Mouse (Mus musculus): ENCODE results near the gene Tyms. TPM values are rescaled to one million over a fixed set of nuclear protein-coding genes. Genes with fewer than 3 reads are reported as not detected.
"Not testable (repeated sequence)": the region's sequence is repeated elsewhere in the genome, so short reads cannot be mapped to it uniquely, and the experiment has no call there.

Gene Tyms
- polyA plus RNA-seq, 1 experiment from 2014 or later, result 303 TPM

DNA sequence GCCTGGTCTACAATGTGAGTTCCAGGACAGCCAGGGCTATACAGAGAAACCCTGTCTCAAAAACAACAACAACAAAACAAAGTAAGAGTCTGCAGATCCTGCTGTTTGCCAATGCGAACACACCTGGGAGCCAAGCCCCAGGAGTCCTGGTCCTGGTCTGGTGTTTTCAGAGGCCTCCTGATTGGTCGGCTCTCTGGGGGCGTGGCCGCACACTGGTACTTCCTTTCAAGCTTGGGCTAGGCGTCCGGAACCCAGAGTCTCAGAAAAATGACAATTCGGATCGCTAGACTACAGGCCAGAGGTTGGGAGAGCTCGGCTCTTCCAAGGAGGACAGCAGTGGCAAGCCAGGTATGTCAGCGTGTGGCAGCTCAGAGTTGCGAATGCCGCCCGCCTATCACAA lies 19.3 kb upstream of the Tyms start:
- 74% methylated on average over 13 of the region's 13 CpGs for WGBS
- Histone ChIP-seq H3K36me3 (ENCODE audit: control insufficient read depth, insufficient read depth, low read length) (no peaks in the 10 kb centered on the region), H3K9me3 (ENCODE audit: control insufficient read depth, low read length) (no peaks in the 10 kb centered on the region), H3K27me3 (ENCODE audit: control insufficient read depth, insufficient read depth, low read length) (no peaks in the 10 kb centered on the region), H3K4me1 (replicated peaks; ENCODE audit: control insufficient read depth, insufficient read depth, low read length) (no peaks in the 10 kb centered on the region), H3K4me2 (ENCODE audit: low read depth, low read length, severe bottlenecking) (no peak overlapping the region), H3K9ac (ENCODE audit: low read length) (no peak overlapping the region), H3K27ac (ENCODE audit: low read depth, low read length) (no peak overlapping the region), H3K4me3 (ENCODE audit: low read depth, low read length) (no peak overlapping the region)
- ATAC-seq (replicated peaks; ENCODE audit: low FRiP score) (no peak), DNase-seq (ENCODE audit: low spot score) (no peak)

DNA sequence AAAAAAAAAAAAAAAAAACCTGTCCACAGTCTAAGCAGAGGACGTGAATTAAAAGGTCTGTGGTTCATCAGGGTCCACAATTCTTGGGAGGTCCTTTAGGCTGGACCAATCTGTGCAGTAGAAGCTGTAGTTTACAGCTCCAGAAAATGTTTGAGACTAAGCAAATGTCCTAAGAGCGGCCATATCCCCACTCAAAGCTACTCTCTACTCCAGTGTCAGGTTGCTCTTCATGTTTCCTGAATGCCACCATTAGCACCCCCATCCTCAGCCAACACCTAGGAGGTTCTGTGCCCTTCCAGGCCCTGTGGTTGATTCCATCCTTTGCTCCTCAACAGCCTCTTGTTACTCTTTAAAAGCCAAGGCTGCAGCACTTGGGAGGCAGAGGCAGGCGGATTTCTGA lies 1.0 kb downstream of the Tyms start:
- Histone ChIP-seq H3K27ac (ENCODE audit: low read depth, low read length) (no peak overlapping the region), H3K9ac (ENCODE audit: low read length) (peak overlapping the region; percentile 86), H3K4me2 (ENCODE audit: low read depth, low read length, severe bottlenecking) (peak overlapping the region; percentile 52), H3K4me1 (replicated peaks; ENCODE audit: control insufficient read depth, insufficient read depth, low read length) (no peaks in the 10 kb centered on the region), H3K4me3 (ENCODE audit: low read depth, low read length) (peak overlapping the region; percentile 78), H3K9me3 (ENCODE audit: control insufficient read depth, low read length) (no peaks in the 10 kb centered on the region), H3K27me3 (ENCODE audit: control insufficient read depth, insufficient read depth, low read length) (no peaks in the 10 kb centered on the region), H3K36me3 (ENCODE audit: control insufficient read depth, insufficient read depth, low read length) (peaks cover 4% of the 10 kb centered on the region; the same call in 1 of the 2 replicates)
- WGBS, result 61% methylated on average over 3 of the region's 3 CpGs
- no peak for DNase-seq (ENCODE audit: low spot score)
- ATAC-seq (replicated peaks; ENCODE audit: low FRiP score), result no peak

DNA sequence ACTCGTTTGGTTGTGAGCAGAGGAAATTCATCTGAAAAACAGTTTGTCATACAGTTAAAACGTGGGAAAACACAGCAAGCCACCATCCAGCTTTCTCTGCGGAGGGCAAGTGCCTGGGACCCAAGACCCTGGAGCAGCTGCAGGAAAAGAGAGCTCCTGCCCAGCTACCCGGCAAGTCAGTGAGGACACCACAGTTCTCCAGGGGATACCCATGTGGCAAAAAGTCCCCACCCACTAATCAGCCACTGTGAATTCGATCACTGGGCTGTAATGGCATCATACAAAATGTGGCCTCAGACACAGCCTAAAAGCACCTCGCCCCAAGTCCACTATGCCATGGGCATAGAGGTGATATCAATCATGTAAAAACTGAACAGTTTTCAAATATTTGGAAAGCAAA lies 1.7 kb downstream of the Tyms start:
- peak overlapping the region; percentile 52 for H3K4me2 ChIP-seq (ENCODE audit: low read depth, low read length, severe bottlenecking)
- no peaks in the 10 kb centered on the region for H3K4me1 ChIP-seq (replicated peaks; ENCODE audit: control insufficient read depth, insufficient read depth, low read length)
- H3K27ac ChIP-seq (ENCODE audit: low read depth, low read length), result no peak overlapping the region
- peak overlapping the region; percentile 86 for H3K9ac ChIP-seq (ENCODE audit: low read length)
- peak overlapping the region; percentile 78 for H3K4me3 ChIP-seq (ENCODE audit: low read depth, low read length)
- no peaks in the 10 kb centered on the region for H3K27me3 ChIP-seq (ENCODE audit: control insufficient read depth, insufficient read depth, low read length)
- no peak for ATAC-seq (replicated peaks; ENCODE audit: low FRiP score)
- 83% methylated on average over 6 of the region's 6 CpGs for WGBS
- H3K9me3 ChIP-seq (ENCODE audit: control insufficient read depth, low read length), result no peaks in the 10 kb centered on the region
- DNase-seq (ENCODE audit: low spot score), result no peak
- peaks cover 4% of the 10 kb centered on the region; the same call in 1 of the 2 replicates for H3K36me3 ChIP-seq (ENCODE audit: control insufficient read depth, insufficient read depth, low read length)

DNA sequence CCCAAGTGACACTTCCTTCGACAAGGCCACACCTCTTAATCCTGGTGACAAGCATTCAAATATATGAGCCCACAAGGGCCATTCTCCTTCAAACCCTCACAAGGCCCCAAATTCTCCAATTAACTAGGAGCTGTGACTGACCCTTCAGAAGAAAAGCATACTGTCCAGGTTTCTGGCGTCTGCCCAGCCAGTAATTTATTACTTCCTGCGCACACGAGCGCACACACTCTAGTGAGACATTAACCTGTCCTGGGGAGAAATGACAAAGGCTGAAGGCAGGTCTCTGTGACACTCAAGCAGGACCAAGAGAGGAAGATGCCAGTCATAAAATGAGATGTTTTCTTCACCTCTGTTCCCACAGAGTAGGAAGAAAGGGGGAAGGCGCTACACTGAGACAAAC lies 5.7 kb downstream of the Tyms start:
- Histone ChIP-seq H3K4me3 (ENCODE audit: low read depth, low read length) (no peak overlapping the region), H3K27ac (ENCODE audit: low read depth, low read length) (no peak overlapping the region), H3K4me2 (ENCODE audit: low read depth, low read length, severe bottlenecking) (no peak overlapping the region), H3K4me1 (replicated peaks; ENCODE audit: control insufficient read depth, insufficient read depth, low read length) (no peaks in the 10 kb centered on the region), H3K9ac (ENCODE audit: low read length) (no peak overlapping the region), H3K9me3 (ENCODE audit: control insufficient read depth, low read length) (no peaks in the 10 kb centered on the region), H3K36me3 (ENCODE audit: control insufficient read depth, insufficient read depth, low read length) (peaks cover 11% of the 10 kb centered on the region; the same call in 1 of the 2 replicates), H3K27me3 (ENCODE audit: control insufficient read depth, insufficient read depth, low read length) (no peaks in the 10 kb centered on the region)
- DNase-seq (ENCODE audit: low spot score) (no peak), ATAC-seq (replicated peaks; ENCODE audit: low FRiP score) (no peak)
- WGBS, result 81% methylated on average over 6 of the region's 6 CpGs

DNA sequence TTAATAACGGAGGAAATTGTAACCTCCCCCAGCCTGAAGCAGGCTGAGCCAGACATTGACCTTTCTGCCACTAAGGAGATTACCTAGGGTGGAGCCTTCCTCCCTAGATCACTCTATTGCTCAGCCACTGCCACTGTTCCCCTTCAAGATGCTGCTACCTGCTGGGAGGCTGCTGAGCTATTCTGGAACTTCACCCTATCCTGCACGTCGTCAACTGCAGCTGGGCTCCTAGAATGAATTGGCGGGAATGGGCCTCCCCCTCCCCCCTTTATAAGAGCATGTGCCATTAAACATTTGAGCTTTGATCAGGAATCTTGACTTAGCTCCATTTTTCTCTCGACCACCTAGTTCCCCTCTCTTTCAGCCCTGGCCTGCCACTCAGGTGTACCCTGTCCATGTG lies 13.8 kb downstream of the Tyms start:
- DNase-seq (ENCODE audit: low spot score); H3K9me3 ChIP-seq (ENCODE audit: control insufficient read depth, low read length); H3K27me3 ChIP-seq (ENCODE audit: control insufficient read depth, insufficient read depth, low read length); H3K4me3 ChIP-seq (ENCODE audit: low read depth, low read length); ATAC-seq (replicated peaks; ENCODE audit: low FRiP score); H3K4me1 ChIP-seq (replicated peaks; ENCODE audit: control insufficient read depth, insufficient read depth, low read length); H3K27ac ChIP-seq (ENCODE audit: low read depth, low read length); H3K4me2 ChIP-seq (ENCODE audit: low read depth, low read length, severe bottlenecking); H3K9ac ChIP-seq (ENCODE audit: low read length): not testable (repeated sequence)
- WGBS, result 56% methylated on average over 5 of the region's 5 CpGs
- H3K36me3 ChIP-seq (ENCODE audit: control insufficient read depth, insufficient read depth, low read length), result peaks cover 11% of the 10 kb centered on the region; the same call in 1 of the 2 replicates

DNA sequence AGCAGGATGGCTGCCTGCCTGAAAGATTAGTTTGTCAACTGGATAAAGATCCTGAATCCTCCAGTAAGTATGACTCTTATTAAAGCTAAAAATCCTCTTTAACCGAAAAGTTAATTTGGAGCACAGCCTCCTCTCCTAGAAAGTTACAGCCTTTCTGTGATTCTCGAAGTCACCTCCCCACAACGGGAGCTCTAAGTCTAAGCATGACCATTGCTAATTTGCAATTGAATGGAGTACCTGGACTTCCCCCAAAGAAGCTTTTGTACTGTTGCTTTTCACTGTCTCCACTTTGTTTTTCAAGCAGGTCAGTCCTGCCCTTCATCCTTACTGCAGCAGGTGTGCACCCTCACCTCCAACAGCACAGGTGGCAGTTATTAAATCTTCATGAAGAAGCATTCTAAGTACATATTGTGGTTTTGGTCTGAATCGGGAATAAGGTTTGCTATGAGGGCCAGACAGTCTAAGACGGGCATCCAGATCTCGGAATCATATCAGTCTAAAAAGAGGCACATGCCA lies 15.1 kb downstream of the Tyms start:
- no peak overlapping the region for H3K9ac ChIP-seq (ENCODE audit: low read length)
- 56% methylated on average over 6 of the region's 6 CpGs for WGBS
- no peak for ATAC-seq (replicated peaks; ENCODE audit: low FRiP score)

DNA sequence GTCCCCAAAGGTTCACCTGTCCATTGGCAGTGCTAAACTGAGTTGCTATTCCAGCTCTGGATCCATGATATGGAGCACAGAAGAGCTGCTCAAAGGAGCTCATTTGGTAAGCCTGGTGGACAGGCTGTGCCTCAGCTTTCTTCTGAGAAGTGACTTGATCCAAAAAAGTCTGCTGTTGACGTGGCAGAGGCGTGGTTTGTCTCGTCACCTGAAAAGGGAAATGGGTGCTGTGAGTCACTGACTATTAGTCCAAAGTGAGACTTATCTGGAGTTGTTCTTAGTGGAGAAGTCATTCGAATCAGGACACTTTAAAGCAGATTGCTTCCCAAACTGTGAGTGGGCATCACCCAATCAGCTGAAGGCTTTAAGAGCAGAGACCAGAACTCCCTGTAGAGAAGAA lies 33.6 kb downstream of the Tyms start:
- H3K4me3 ChIP-seq (ENCODE audit: low read depth, low read length), result not testable (repeated sequence)

More for the DNA sequence above, 15.1 kb downstream of the Tyms start:
- peaks cover 9% of the 10 kb centered on the region; the same call in 1 of the 2 replicates for H3K36me3 ChIP-seq (ENCODE audit: control insufficient read depth, insufficient read depth, low read length)
- H3K9me3 ChIP-seq (ENCODE audit: control insufficient read depth, low read length), result no peaks in the 10 kb centered on the region
- no peak overlapping the region for H3K4me2 ChIP-seq (ENCODE audit: low read depth, low read length, severe bottlenecking)
- DNase-seq (ENCODE audit: low spot score), result no peak
- H3K27ac ChIP-seq (ENCODE audit: low read depth, low read length), result no peak overlapping the region
- H3K4me1 ChIP-seq (replicated peaks; ENCODE audit: control insufficient read depth, insufficient read depth, low read length), result no peaks in the 10 kb centered on the region
- no peak overlapping the region for H3K4me3 ChIP-seq (ENCODE audit: low read depth, low read length)
- no peaks in the 10 kb centered on the region for H3K27me3 ChIP-seq (ENCODE audit: control insufficient read depth, insufficient read depth, low read length)

DNA sequence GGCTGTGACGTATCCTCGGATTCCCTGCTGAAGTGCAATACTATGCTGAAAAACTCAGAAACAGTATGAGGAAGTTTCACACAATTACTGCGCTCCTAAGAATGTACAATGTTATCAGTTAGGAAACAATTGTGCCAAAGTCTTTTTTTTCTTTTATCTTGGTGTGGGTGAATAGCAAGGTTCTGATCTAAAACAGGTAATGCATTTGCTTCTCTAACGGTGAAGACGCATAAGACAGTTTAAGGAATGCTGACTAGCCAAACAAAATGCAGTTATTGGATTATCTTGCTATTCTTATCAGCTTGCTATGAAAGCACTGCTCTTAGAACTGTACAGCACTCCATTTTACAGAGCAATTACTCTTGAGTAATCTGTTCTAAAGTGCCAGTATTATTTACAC lies 34.1 kb downstream of the Tyms start:
- H3K36me3 ChIP-seq (ENCODE audit: control insufficient read depth, insufficient read depth, low read length); ATAC-seq (replicated peaks; ENCODE audit: low FRiP score); H3K27ac ChIP-seq (ENCODE audit: low read depth, low read length); H3K4me2 ChIP-seq (ENCODE audit: low read depth, low read length, severe bottlenecking); H3K4me1 ChIP-seq (replicated peaks; ENCODE audit: control insufficient read depth, insufficient read depth, low read length); H3K4me3 ChIP-seq (ENCODE audit: low read depth, low read length); H3K9me3 ChIP-seq (ENCODE audit: control insufficient read depth, low read length); DNase-seq (ENCODE audit: low spot score); H3K9ac ChIP-seq (ENCODE audit: low read length); H3K27me3 ChIP-seq (ENCODE audit: control insufficient read depth, insufficient read depth, low read length): not testable (repeated sequence)
- 95% methylated on average over 5 of the region's 5 CpGs for WGBS

More for the DNA sequence above, 33.6 kb downstream of the Tyms start:
- not testable (repeated sequence) for DNase-seq (ENCODE audit: low spot score); H3K27ac ChIP-seq (ENCODE audit: low read depth, low read length); H3K9me3 ChIP-seq (ENCODE audit: control insufficient read depth, low read length); H3K4me2 ChIP-seq (ENCODE audit: low read depth, low read length, severe bottlenecking); H3K4me1 ChIP-seq (replicated peaks; ENCODE audit: control insufficient read depth, insufficient read depth, low read length); H3K9ac ChIP-seq (ENCODE audit: low read length); ATAC-seq (replicated peaks; ENCODE audit: low FRiP score); H3K36me3 ChIP-seq (ENCODE audit: control insufficient read depth, insufficient read depth, low read length); H3K27me3 ChIP-seq (ENCODE audit: control insufficient read depth, insufficient read depth, low read length)
- 80% methylated on average over 4 of the region's 4 CpGs for WGBS

DNA sequence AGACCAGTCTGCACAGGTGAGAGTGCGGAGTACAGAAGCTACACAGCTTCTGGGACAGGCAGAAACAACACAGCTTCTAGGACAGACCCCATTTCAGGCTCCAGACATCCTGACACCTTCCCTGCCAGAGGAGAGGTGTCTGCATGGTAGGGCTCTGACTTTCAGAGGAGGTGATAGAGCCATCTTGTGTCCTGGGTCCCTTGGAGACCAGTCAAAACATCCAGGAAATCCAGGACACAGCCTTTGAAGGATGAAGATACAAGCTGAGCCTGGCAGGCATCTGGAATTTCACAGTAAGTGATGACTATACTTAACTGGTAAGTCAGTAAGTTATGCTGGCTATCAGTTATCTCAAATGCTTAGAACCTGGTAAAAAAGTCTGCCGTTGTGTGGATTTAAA lies 36.3 kb downstream of the Tyms start:
- H3K27ac ChIP-seq (ENCODE audit: low read depth, low read length); H3K4me3 ChIP-seq (ENCODE audit: low read depth, low read length); H3K36me3 ChIP-seq (ENCODE audit: control insufficient read depth, insufficient read depth, low read length); DNase-seq (ENCODE audit: low spot score); H3K9me3 ChIP-seq (ENCODE audit: control insufficient read depth, low read length); H3K4me1 ChIP-seq (replicated peaks; ENCODE audit: control insufficient read depth, insufficient read depth, low read length); H3K4me2 ChIP-seq (ENCODE audit: low read depth, low read length, severe bottlenecking); H3K9ac ChIP-seq (ENCODE audit: low read length); ATAC-seq (replicated peaks; ENCODE audit: low FRiP score); H3K27me3 ChIP-seq (ENCODE audit: control insufficient read depth, insufficient read depth, low read length): not testable (repeated sequence)
- 93% methylated on average over 2 of the region's 2 CpGs for WGBS

All from forebrain, embryonic 11.5 days (tissue).